Mouse (Mus musculus) stomach, postnatal 0 days (tissue): Measurements from ENCODE around the gene Trdmt1. TPM values are rescaled to one million over a fixed set of nuclear protein-coding genes. Genes with fewer than 3 reads are reported as not detected.

Experiments
- ATAC-seq: fragments of 200-750 bp; cut with Nextera tagmentation; 2 replicates; pipeline ENCODE4 v1.8.0; 2017; ENCODE audit not compliant: low FRiP score, low TSS enrichment
- DNase-seq: peaks from one replicate; pipeline ENCODE4 v3.0.0-alpha.2; 2016; ENCODE audit warnings: low spot score
- H3K27ac ChIP-seq: fragments of 300-500 bp; sonication (generic); replicated peaks from 2 replicates; pipeline ENCODE4 v1.5.1; 2014; ENCODE audit warnings: mild to moderate bottlenecking, control low read depth
- H3K27me3 ChIP-seq: fragments of 300-500 bp; sonication (generic); 2 replicates; pipeline ENCODE4 v1.6.1; 2014; ENCODE audit warnings: low read length; ENCODE audit not compliant: control insufficient read depth, insufficient read depth
- H3K36me3 ChIP-seq: fragments of 300-500 bp; sonication (generic); 2 replicates; pipeline ENCODE4 v1.6.1; 2014; ENCODE audit warnings: low read length, mixed read lengths; ENCODE audit not compliant: control insufficient read depth, insufficient read depth
- H3K4me1 ChIP-seq: fragments of 300-500 bp; sonication (generic); replicated peaks from 2 replicates; pipeline ENCODE4 v1.6.1; 2014; ENCODE audit warnings: antibody characterized with exemption; ENCODE audit not compliant: control insufficient read depth, insufficient read depth
- H3K4me2 ChIP-seq: fragments of 300-500 bp; sonication (generic); replicated peaks from 2 replicates; pipeline ENCODE4 v1.6.1; 2014; ENCODE audit warnings: low read depth, mild to moderate bottlenecking, control low read depth, moderate library complexity
- H3K4me3 ChIP-seq: fragments of 300-500 bp; sonication (generic); 2 replicates; pipeline ENCODE4 v1.5.1; 2014; ENCODE audit warnings: low read depth, low read length, control low read depth
- H3K9ac ChIP-seq: fragments of 300-500 bp; sonication (generic); 2 replicates; pipeline ENCODE4 v1.6.1; 2014; ENCODE audit warnings: mild to moderate bottlenecking, low read length, control low read depth, mixed read lengths
- H3K9me3 ChIP-seq: fragments of 300-500 bp; sonication (generic); 2 replicates; pipeline ENCODE4 v1.6.1; 2016; ENCODE audit warnings: low read length; ENCODE audit not compliant: control insufficient read depth
- CTCF ChIP-seq: IDR thresholded peaks from 2 replicates; pipeline ENCODE4 v1.5.1; 2016; ENCODE audit warnings: antibody characterized with exemption, low read depth, mild to moderate bottlenecking, moderate library complexity
- EP300 ChIP-seq: optimal IDR thresholded peaks from 2 replicates; pipeline ENCODE3; 2016; ENCODE audit warnings: antibody characterized with exemption
- WGBS: fragments of 180-500 bp; shearing (Covaris S2); extraction: QIAGEN DNeasy Blood & Tissue Kit; methylation state at CpG from one replicate; pipeline ENCODE4 v1.1.7; 2014; 5-methylcytosine and 5-hydroxymethylcytosine counted together
- polyA plus RNA-seq: library from polyadenylated mRNA; unstranded; fragments of >200 nt; fragmentation: Nextera tagmentation; extraction: Ambion mirVana; gene quantifications from 2 replicates; pipeline ENCODE4 v1.2.1, GENCODE M21; 2015

Gene Trdmt1
- polyA plus RNA-seq, 1 experiment from 2014 or later, result 6.9 TPM

DNA sequence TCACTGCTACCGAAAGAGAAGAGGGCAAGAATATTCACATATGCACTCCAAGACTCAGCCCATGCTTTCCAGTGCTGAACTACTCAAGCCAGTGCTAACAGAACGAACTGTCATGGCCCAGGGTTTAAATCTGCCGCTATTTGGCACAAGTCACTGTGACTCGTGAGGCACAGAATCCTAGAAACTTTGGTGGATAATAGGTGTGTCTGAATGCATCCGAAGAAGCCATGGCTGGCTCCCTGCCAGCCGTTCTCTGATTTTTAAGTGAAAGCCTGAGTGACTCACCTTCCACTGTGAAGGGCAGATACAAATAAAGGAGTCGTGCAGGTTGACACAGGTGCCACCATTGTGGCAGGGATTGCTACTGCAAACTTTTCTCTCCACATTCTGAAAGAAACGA is 58.0 kb downstream of the Trdmt1 start:
- Histone ChIP-seq H3K27me3 (no peaks in the 10 kb centered on the region), H3K9me3 (no peaks in the 10 kb centered on the region), H3K4me1 (no peaks in the 10 kb centered on the region), H3K9ac (no peak overlapping the region), H3K4me3 (no peak overlapping the region), H3K27ac (no peak overlapping the region), H3K4me2 (no peak overlapping the region), H3K36me3 (no peaks in the 10 kb centered on the region)
- TF ChIP-seq EP300, result no peak
- no peak for TF ChIP-seq CTCF
- WGBS, result 54% methylated on average over 8 of the region's 8 CpGs
- DNase-seq, result no peak
- ATAC-seq, result no peak; the same call in 1 of the 2 replicates

DNA sequence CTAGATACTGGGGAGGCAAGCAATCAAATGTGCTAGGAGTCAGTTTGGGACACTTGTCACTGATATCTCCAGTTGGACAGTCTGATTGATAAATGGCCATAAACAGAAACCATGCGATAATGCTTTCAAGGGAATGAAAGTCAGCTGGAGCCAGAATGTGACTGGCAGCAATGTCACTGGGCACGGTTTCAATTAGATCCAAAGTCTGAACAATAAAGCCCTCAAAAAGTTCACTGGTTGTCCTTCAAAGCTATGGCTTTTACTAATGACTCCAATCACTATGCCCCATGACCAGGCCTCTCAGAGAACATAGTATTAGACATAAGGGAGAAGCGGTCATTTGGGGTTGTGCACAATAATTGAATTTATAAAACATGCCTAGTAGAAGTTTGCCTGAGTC is 59.9 kb downstream of the Trdmt1 start:
- Histone ChIP-seq H3K27me3 (no peaks in the 10 kb centered on the region), H3K4me1 (no peaks in the 10 kb centered on the region), H3K27ac (no peak overlapping the region), H3K36me3 (no peaks in the 10 kb centered on the region), H3K4me2 (no peak overlapping the region), H3K9me3 (no peaks in the 10 kb centered on the region), H3K4me3 (no peak overlapping the region), H3K9ac (no peak overlapping the region)
- ATAC-seq (no peak), DNase-seq (no peak)
- WGBS, result 67% methylated on average over 3 of the region's 3 CpGs
- no peak for TF ChIP-seq CTCF
- TF ChIP-seq EP300, result no peak

DNA sequence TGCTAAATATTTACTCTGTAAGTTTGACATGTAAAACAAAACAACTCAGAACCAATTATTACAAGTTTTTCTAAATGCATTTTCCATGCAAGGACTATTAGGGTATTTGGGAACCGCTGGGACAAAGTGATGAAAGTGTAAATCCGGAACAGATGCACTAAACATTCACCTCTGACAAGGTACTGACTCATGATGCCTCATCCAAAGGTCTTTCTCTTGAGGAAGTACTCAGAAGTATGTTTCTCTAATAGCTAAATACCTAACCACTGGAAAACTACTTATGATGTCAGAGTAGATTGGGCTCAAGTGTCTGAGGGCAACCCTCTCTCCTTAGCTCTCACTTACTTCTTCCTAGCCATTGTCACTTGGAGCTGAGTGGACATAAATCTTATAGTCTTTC is 63.7 kb downstream of the Trdmt1 start:
- Histone ChIP-seq H3K9ac (no peak overlapping the region), H3K27ac (no peak overlapping the region), H3K9me3 (no peaks in the 10 kb centered on the region), H3K27me3 (no peaks in the 10 kb centered on the region), H3K4me1 (no peaks in the 10 kb centered on the region), H3K4me3 (no peak overlapping the region), H3K36me3 (no peaks in the 10 kb centered on the region), H3K4me2 (no peak overlapping the region)
- ATAC-seq (no peak), DNase-seq (no peak)
- TF ChIP-seq EP300, result no peak
- TF ChIP-seq CTCF, result no peak
- WGBS, result 86% methylated on average over 2 of the region's 2 CpGs

DNA sequence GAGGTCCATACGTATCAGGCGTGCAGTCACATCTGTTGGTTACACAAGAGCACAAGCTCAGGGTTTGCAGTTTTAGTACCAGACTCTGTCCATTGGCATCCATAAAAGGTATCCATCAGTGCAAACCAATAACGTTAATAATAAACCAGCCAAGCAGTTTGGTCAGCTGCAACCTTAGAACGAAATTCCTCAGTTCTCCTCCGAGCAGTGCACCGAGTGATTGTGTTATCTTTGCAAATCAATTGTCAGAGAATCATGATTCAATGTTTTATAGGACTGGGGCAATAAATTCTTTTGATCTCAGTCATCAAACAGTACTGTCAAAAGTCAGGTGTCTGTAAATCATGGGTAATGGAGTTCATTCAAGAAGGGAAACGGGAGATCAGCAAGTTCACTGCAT is 65.3 kb downstream of the Trdmt1 start:
- Histone ChIP-seq H3K27me3 (no peaks in the 10 kb centered on the region), H3K4me2 (no peak overlapping the region), H3K4me1 (no peaks in the 10 kb centered on the region), H3K27ac (no peak overlapping the region), H3K4me3 (no peak overlapping the region), H3K9ac (no peak overlapping the region), H3K36me3 (no peaks in the 10 kb centered on the region), H3K9me3 (no peaks in the 10 kb centered on the region)
- ATAC-seq (no peak), DNase-seq (no peak)
- 59% methylated on average over 7 of the region's 7 CpGs for WGBS
- TF ChIP-seq EP300, result no peak
- no peak for TF ChIP-seq CTCF

DNA sequence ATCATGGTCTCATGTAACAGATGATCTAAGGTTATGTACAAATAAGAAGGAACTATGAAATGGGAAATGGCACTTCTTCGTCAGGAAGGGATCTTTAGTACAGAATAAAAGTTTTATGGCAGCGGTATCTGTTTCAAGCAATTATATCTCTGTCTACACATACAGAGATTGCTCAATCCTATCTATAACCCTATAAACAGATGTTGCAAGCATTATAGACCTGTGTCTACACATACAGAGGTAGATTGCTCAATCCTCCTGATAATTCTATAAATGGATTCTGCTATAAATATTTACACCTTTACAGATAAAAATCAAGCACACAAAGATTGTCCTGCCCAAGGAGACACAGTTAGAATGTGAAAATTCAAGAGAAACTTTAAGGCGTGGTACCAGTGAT is 74.4 kb downstream of the Trdmt1 start:
- Histone ChIP-seq H3K9me3 (no peaks in the 10 kb centered on the region), H3K4me3 (no peak overlapping the region), H3K9ac (no peak overlapping the region), H3K4me2 (no peak overlapping the region), H3K27me3 (no peaks in the 10 kb centered on the region), H3K27ac (no peak overlapping the region), H3K4me1 (no peaks in the 10 kb centered on the region), H3K36me3 (no peaks in the 10 kb centered on the region)
- no peak for DNase-seq
- 85% methylated on average over 3 of the region's 3 CpGs for WGBS
- no peak for ATAC-seq
- TF ChIP-seq EP300 (no peak), CTCF (no peak)

DNA sequence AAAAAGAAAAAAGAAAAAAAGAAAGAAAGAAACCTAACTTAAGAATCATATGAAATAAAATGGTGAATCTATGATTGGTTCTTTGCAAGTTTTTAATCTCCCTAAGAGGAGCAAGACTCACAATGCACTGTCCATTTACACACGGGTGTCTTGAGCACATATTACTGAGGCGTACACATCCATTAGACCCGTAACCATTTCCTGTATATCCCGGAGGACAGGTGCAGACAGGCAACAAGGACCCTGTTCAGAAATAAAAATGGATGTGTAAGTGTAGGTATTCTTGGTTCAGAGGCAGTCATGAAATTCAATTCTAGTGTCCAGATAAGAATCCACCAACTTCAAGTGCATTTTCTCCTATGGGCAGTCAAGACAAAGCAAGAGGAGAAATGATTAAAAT is 74.8 kb downstream of the Trdmt1 start:
- Histone ChIP-seq H3K4me1 (no peaks in the 10 kb centered on the region), H3K4me3 (no peak overlapping the region), H3K9me3 (no peaks in the 10 kb centered on the region), H3K27me3 (no peaks in the 10 kb centered on the region), H3K4me2 (no peak overlapping the region), H3K36me3 (no peaks in the 10 kb centered on the region), H3K27ac (no peak overlapping the region), H3K9ac (no peak overlapping the region)
- TF ChIP-seq CTCF, result no peak
- no peak for TF ChIP-seq EP300
- DNase-seq (no peak), ATAC-seq (no peak)
- 81% methylated on average over 4 of the region's 4 CpGs for WGBS
